Mouse (Mus musculus): ENCODE measurements around the gene Pdpk1. TPM values are rescaled to one million over a fixed set of nuclear protein-coding genes. Genes with fewer than 3 reads are reported as not detected.
A peak's percentile ranks its signal among the peaks of the same experiment; 100 is the strongest.

Pdpk1 gene
- total and polyA plus RNA-seq, 3 experiments = 18.3 to 26.9 (median 19.0) TPM

DNA sequence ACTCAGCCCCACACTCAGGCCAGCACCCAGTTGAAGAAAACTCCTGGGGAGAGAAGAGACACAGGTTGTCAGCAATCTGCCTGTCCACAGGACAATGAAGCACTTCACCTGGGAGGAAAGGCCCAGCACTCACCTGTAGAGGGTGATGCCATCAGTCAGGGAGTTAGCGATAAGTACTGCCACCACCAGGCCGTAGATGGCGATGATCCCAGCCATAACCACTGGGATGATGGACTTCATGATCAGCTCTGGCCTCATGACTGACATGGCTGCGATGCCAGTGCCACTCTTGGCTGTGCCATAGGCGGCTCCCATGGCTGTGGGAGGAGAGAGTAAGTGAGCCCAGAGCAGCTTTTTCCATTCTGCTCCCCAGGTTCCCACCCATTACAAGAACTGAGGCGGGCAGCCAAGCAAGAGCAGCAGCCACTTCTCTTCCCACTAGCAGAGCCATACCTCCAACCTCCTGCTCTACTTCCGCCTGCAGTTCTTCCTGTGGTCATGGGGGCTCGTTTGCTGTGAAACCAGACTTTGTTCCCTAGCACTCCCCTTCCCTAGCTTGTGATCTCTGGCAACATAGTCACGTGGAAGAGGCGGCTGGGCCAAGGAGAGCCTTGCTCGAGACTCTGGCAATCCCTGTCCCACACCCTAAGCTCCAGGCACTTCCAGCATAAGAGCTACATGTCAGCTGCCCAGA is 14.0 kb upstream of the Pdpk1 start:
- H3K4me1 ChIP-seq (ENCODE audit: control insufficient read depth in 1 of 2, insufficient read depth in 2 of 2, low read length in 2 of 2) = peaks cover 2 to 19% of the 10 kb centered on the region in 2 experiments; a peak in 3 of 4 replicates
- H3K36me3 ChIP-seq (ENCODE audit: control insufficient read depth in 1 of 2, insufficient read depth in 2 of 2, low read length in 2 of 2) = peaks cover 4 to 12% of the 10 kb centered on the region in 2 experiments

GRCm38 (mm10) chr17:24163176-24163962 is 12.6 kb upstream of the Pdpk1 start, which contains the start of gene Amdhd2:
Gene Amdhd2, minus strand, starts transcription at chr17:24163766.
- Histone ChIP-seq H3K27me3 (ENCODE audit: control insufficient read depth in 1 of 2, insufficient read depth in 2 of 2, low read length in 2 of 2) (no peaks in the 10 kb centered on the region), H3K27ac (ENCODE audit: control insufficient read depth, low read depth, low read length) (peak within 1 kb of the TSS; percentile 66), H3K4me1 (ENCODE audit: control insufficient read depth in 1 of 2, insufficient read depth in 2 of 2, low read length in 2 of 2) (peaks cover 2 to 19% of the 10 kb centered on the region in 2 experiments; a peak in 3 of 4 replicates), H3K79me2 (ENCODE audit: control insufficient read depth, insufficient read depth, low read length, poor library complexity) (peaks cover 23% of the 10 kb centered on the region), H3K36me3 (ENCODE audit: control insufficient read depth in 1 of 2, insufficient read depth in 2 of 2, low read length in 2 of 2) (peaks cover 4 to 12% of the 10 kb centered on the region in 2 experiments), H3K9me3 (replicated peaks; ENCODE audit: insufficient read depth, low read length) (no peaks in the 10 kb centered on the region), H3K4me3 (ENCODE audit: control insufficient read depth in 1 of 2, insufficient read depth in 1 of 2, low read depth in 2 of 2, low read length in 2 of 2) (peak within 1 kb of the TSS; percentile 62 to 87), H3K9ac (ENCODE audit: control insufficient read depth, low read depth, low read length, poor library complexity, severe bottlenecking) (peak within 1 kb of the TSS; percentile 66)
- DNase-seq (ENCODE audit: low read depth, low spot score) = peak; percentile 96
- TF ChIP-seq HCFC1 (IDR thresholded peaks at IDR 0.05; ENCODE audit: low read depth, low read length) (peak; percentile 83), ZMIZ1 (IDR thresholded peaks at IDR 0.05; ENCODE audit: low read depth, low read length) (peak; percentile 88), POLR2AphosphoS2 (IDR thresholded peaks at IDR 0.05; ENCODE audit: low read length) (peak; percentile 92), GATA1 (IDR thresholded peaks at IDR 0.05; ENCODE audit: low read depth, low read length) (no peak), ZC3H11A (IDR thresholded peaks at IDR 0.05; ENCODE audit: low read depth, low read length) (no peak), RCOR1 (IDR thresholded peaks at IDR 0.05; ENCODE audit: low read depth, low read length) (0 out of 2 replicates have a peak, but pooled peaks have one; percentile 9), MAX (IDR thresholded peaks at IDR 0.05; ENCODE audit: low read length) (peak; percentile 95), ZNF384 (IDR thresholded peaks at IDR 0.05; ENCODE audit: low read depth, low read length) (no peak), USF1 (IDR thresholded peaks at IDR 0.05; ENCODE audit: low read depth, low read length) (peak; percentile 94), BHLHE40 (IDR thresholded peaks at IDR 0.05; ENCODE audit: borderline replicate concordance, low read depth, low read length) (peak; percentile 96), GABPA (IDR thresholded peaks at IDR 0.05; ENCODE audit: low read depth, low read length) (no peak), MXI1 (IDR thresholded peaks at IDR 0.05; ENCODE audit: low read depth, low read length) (peak; percentile 88), CTCF (IDR thresholded peaks at IDR 0.05 in 2 of 3, conservative IDR thresholded peaks at IDR 0.05 in 1 of 3; ENCODE audit: control insufficient read depth in 1 of 3, insufficient read depth in 1 of 3, low read depth in 2 of 3, low read length in 3 of 3, poor library complexity in 1 of 3, severe bottlenecking in 1 of 3) (no peak), ZKSCAN1 (IDR thresholded peaks at IDR 0.05; ENCODE audit: low read depth, low read length) (no peak), MYB (IDR thresholded peaks at IDR 0.05; ENCODE audit: low read depth, low read length) (no peak), POLR2AphosphoS5 (IDR thresholded peaks at IDR 0.05; ENCODE audit: borderline replicate concordance, low read depth, low read length) (peak; percentile 91; the same call in 1 of the 2 replicates), MEF2A (IDR thresholded peaks at IDR 0.05; ENCODE audit: extremely low read depth, insufficient replicate concordance, low read depth, low read length, poor library complexity, severe bottlenecking) (no peak), TAL1 (IDR thresholded peaks at IDR 0.05; ENCODE audit: low read length) (no peak), SIN3A (IDR thresholded peaks at IDR 0.05; ENCODE audit: low read length) (peak; percentile 96), MYC (IDR thresholded peaks at IDR 0.05; ENCODE audit: low read depth, low read length) (no peak), EP300 (IDR thresholded peaks at IDR 0.05; ENCODE audit: low read depth in 1 of 2, low read length in 2 of 2) (no peak), CHD1 (IDR thresholded peaks at IDR 0.05; ENCODE audit: low read depth, low read length) (no peak), ETS1 (IDR thresholded peaks at IDR 0.05; ENCODE audit: low read depth, low read length) (peak; percentile 89), MAZ (IDR thresholded peaks at IDR 0.05; ENCODE audit: low read depth, low read length) (no peak), TBP (IDR thresholded peaks at IDR 0.05; ENCODE audit: low read depth, low read length) (no peak), E2F4 (IDR thresholded peaks at IDR 0.05; ENCODE audit: borderline replicate concordance, low read depth, low read length) (no peak), POLR2A (IDR thresholded peaks at IDR 0.05; ENCODE audit: control insufficient read depth in 1 of 2, insufficient read depth in 1 of 2, low read depth in 1 of 2, low read length in 2 of 2, poor library complexity in 1 of 2) (peak; percentile 61 to 70; a peak in 3 of 4 replicates)

More for the DNA sequence above, 14.0 kb upstream of the Pdpk1 start:
- no peaks in the 10 kb centered on the region for H3K27me3 ChIP-seq (ENCODE audit: control insufficient read depth in 1 of 2, insufficient read depth in 2 of 2, low read length in 2 of 2)
- H3K9me3 ChIP-seq (replicated peaks; ENCODE audit: insufficient read depth, low read length) = no peaks in the 10 kb centered on the region
- H3K27ac ChIP-seq (ENCODE audit: control insufficient read depth, low read depth, low read length) = no peak overlapping the region
- H3K4me3 ChIP-seq (ENCODE audit: control insufficient read depth in 1 of 2, insufficient read depth in 1 of 2, low read depth in 2 of 2, low read length in 2 of 2) = no peak overlapping the region
- peaks cover 33% of the 10 kb centered on the region for H3K79me2 ChIP-seq (ENCODE audit: control insufficient read depth, insufficient read depth, low read length, poor library complexity)
- no peak for TF ChIP-seq E2F4 (IDR thresholded peaks at IDR 0.05; ENCODE audit: borderline replicate concordance, low read depth, low read length)
- no peak for TF ChIP-seq MYB (IDR thresholded peaks at IDR 0.05; ENCODE audit: low read depth, low read length)
- TF ChIP-seq ELF1 (IDR thresholded peaks at IDR 0.05; ENCODE audit: low read depth, low read length) = no peak
- no peak for TF ChIP-seq EP300 (IDR thresholded peaks at IDR 0.05; ENCODE audit: low read depth in 1 of 2, low read length in 2 of 2)
- TF ChIP-seq POLR2AphosphoS5 (IDR thresholded peaks at IDR 0.05; ENCODE audit: borderline replicate concordance, low read depth, low read length) = no peak
- no peak for TF ChIP-seq RCOR1 (IDR thresholded peaks at IDR 0.05; ENCODE audit: low read depth, low read length)
- no peak overlapping the region for H3K9ac ChIP-seq (ENCODE audit: control insufficient read depth, low read depth, low read length, poor library complexity, severe bottlenecking)
- DNase-seq (ENCODE audit: low read depth, low spot score) = no peak
